Mouse (Mus musculus) Patski (cell line): Measurements from ENCODE around the gene Phf23. TPM values are rescaled to one million over a fixed set of nuclear protein-coding genes. Genes with fewer than 3 reads are reported as not detected.
A peak's percentile ranks its signal among the peaks of the same experiment; 100 is the strongest.

Experiments
- ATAC-seq: fragments of 100-300 bp; one replicate; pipeline ENCODE4 v1.8.0; 2021
- CTCF ChIA-PET: fragments of 350-600 bp; sonication (Branson Sonifier 250); formaldehyde crosslinking; loops from one replicate; lab custom pipeline; 2022; ENCODE audit warnings: inconsistent platforms; lab: Charles Lee
- POLR2A ChIA-PET: fragments of 350-600 bp; sonication (Branson Sonifier 250); formaldehyde crosslinking; loops from one replicate; lab custom pipeline; 2022; ENCODE audit warnings: antibody characterized with exemption, inconsistent platforms; lab: Charles Lee
- DNase-seq: peaks from one replicate; pipeline ENCODE4 v3.0.0-alpha.2; 2011; ENCODE audit warnings: low read depth, low spot score
- H3K27me3 ChIP-seq: fragments of 371-371 bp; one replicate; pipeline ENCODE4 v1.5.1; 2021
- CTCF ChIP-seq: fragments of 100-300 bp; IDR thresholded peaks from one replicate; pipeline ENCODE4 v1.5.1; 2021
- in situ Hi-C: fragments of 300-500 bp; cut with MboI; formaldehyde crosslinking; loops from 3 replicates; pipeline ENCODE4 v1.11.1; 2018; ENCODE audit warnings: low pct_unique_long_range_greater_than_20kb, mixed read lengths
- polyA plus RNA-seq: library from polyadenylated mRNA; unstranded; gene quantifications from one replicate; pipeline ENCODE4 v1.2.3, GENCODE M21; 2021

Gene Phf23
- polyA plus RNA-seq, 1 experiment from 2014 or later: 76.1 TPM

GRCm38 (mm10) chr11:70019495-70020021 lies 24.0 kb downstream of the Phf23 start:
- TF ChIP-seq CTCF: no peak
- no peaks in the 10 kb centered on the region for H3K27me3 ChIP-seq
- in situ Hi-C loops: no loop called here
- CTCF ChIA-PET: interaction anchor here (2.3 kb wide), 1 partner anchor 10 kb away, joined by 8 read pairs; no protein-coding TSS in a partner anchor
- DNase-seq: no peak
- no peak for ATAC-seq
- POLR2A ChIA-PET: interaction anchor here (1.1 kb wide), 1 partner anchor 28 kb away, joined by 3 read pairs; no protein-coding TSS in a partner anchor

- ATAC-seq (no peak), DNase-seq (no peak)
- ChIA-PET POLR2A (interaction anchor here (1.1 kb wide), 1 partner anchor 28 kb away, joined by 3 read pairs; no protein-coding TSS in a partner anchor), CTCF (interaction anchor here (2.3 kb wide), 1 partner anchor 11 kb away, joined by 8 read pairs; no protein-coding TSS in a partner anchor)
- no peak for TF ChIP-seq CTCF
- no peaks in the 10 kb centered on the region for H3K27me3 ChIP-seq
- in situ Hi-C loops: no loop called here
Observed at GRCm38 (mm10) chr11:70020022-70020631, 24.6 kb downstream of the Phf23 start.

GRCm38 (mm10) chr11:70020731-70021263 lies 25.2 kb downstream of the Phf23 start:
- TF ChIP-seq CTCF: no peak
- POLR2A ChIA-PET: interaction anchor here (1.1 kb wide), 1 partner anchor 25 kb away, joined by 3 read pairs; no protein-coding TSS in a partner anchor
- in situ Hi-C loops: no loop called here
- CTCF ChIA-PET: interaction anchor here (2.3 kb wide), 1 partner anchor 11 kb away, joined by 8 read pairs; no protein-coding TSS in a partner anchor
- H3K27me3 ChIP-seq: no peaks in the 10 kb centered on the region
- peak; percentile 59 for ATAC-seq
- no peak for DNase-seq

- in situ Hi-C loops: no loop called here
- POLR2A ChIA-PET: interaction anchor here (0.7 to 1.1 kb wide), 3 partner anchors 14 to 101 kb away, joined by 3 to 7 read pairs (median 5); no protein-coding TSS in a partner anchor
- no peaks in the 10 kb centered on the region for H3K27me3 ChIP-seq
- peak; percentile 42 for ATAC-seq
- CTCF ChIA-PET: interaction anchor here (2.3 kb wide), 1 partner anchor 12 kb away, joined by 8 read pairs; no protein-coding TSS in a partner anchor
- no peak for TF ChIP-seq CTCF
- peak; percentile 78 for DNase-seq
Observed at GRCm38 (mm10) chr11:70021264-70022132, 25.9 kb downstream of the Phf23 start.

GRCm38 (mm10) chr11:70023481-70024150 lies 28.0 kb downstream of the Phf23 start:
- in situ Hi-C loops: no loop called here
- H3K27me3 ChIP-seq: no peaks in the 10 kb centered on the region
- TF ChIP-seq CTCF: no peak
- DNase-seq (no peak), ATAC-seq (no peak)
- ChIA-PET POLR2A (no interaction called here), CTCF (no interaction called here)

- CTCF ChIA-PET: no interaction called here
- in situ Hi-C loops: no loop called here
- TF ChIP-seq CTCF: no peak
- POLR2A ChIA-PET: no interaction called here
- DNase-seq (no peak), ATAC-seq (no peak)
- no peaks in the 10 kb centered on the region for H3K27me3 ChIP-seq
Observed at GRCm38 (mm10) chr11:70024151-70024514, 28.6 kb downstream of the Phf23 start.

GRCm38 (mm10) chr11:70026689-70027088 lies 31.1 kb downstream of the Phf23 start:
- in situ Hi-C loops: no loop called here
- no peak for TF ChIP-seq CTCF
- DNase-seq: no peak
- ChIA-PET POLR2A (interaction anchor here (1.2 kb wide), 1 partner anchor 11 kb away, joined by 3 read pairs; the partner anchor contains the start of gene Acadvl), CTCF (interaction anchor here (0.8 kb wide), 1 partner anchor 44 kb away, joined by 4 read pairs; no protein-coding TSS in a partner anchor)
- H3K27me3 ChIP-seq: no peaks in the 10 kb centered on the region
- ATAC-seq: no peak

- TF ChIP-seq CTCF: no peak
- no peaks in the 10 kb centered on the region for H3K27me3 ChIP-seq
- no peak for ATAC-seq
- ChIA-PET POLR2A (interaction anchor here (1.2 kb wide), 1 partner anchor 12 kb away, joined by 3 read pairs; the partner anchor contains the start of gene Acadvl), CTCF (interaction anchor here (0.8 kb wide), 1 partner anchor 43 kb away, joined by 4 read pairs; no protein-coding TSS in a partner anchor)
- in situ Hi-C loops: no loop called here
- DNase-seq: no peak
Observed at GRCm38 (mm10) chr11:70027397-70027796, 31.8 kb downstream of the Phf23 start.

- in situ Hi-C loops: no loop called here
- ATAC-seq (peak; percentile 60), DNase-seq (no peak)
- ChIA-PET POLR2A (interaction anchor here (1.0 kb wide), 1 partner anchor 32 kb away, joined by 3 read pairs; no protein-coding TSS in a partner anchor), CTCF (no interaction called here)
- TF ChIP-seq CTCF: no peak
- no peaks in the 10 kb centered on the region for H3K27me3 ChIP-seq
Observed at GRCm38 (mm10) chr11:70028401-70029129, 33.0 kb downstream of the Phf23 start.
